Mouse (Mus musculus) regulatory T cell (primary cell): ENCODE measurements around the gene Zfp609.
"Not testable (repeated sequence)": the region's sequence is repeated elsewhere in the genome, so short reads cannot be mapped to it uniquely, and the experiment has no call there.

Experiments
- in situ Hi-C: fragments of 300-600 bp; cut with MboI, MseI; formaldehyde crosslinking; loops from one replicate; pipeline ENCODE4 v1.15.1; 2025; ENCODE audit warnings: high pct_unique_total_duplicates

The Zfp609 gene

GRCm38 (mm10) chr9:65724471-65725290 is 102.7 kb downstream of the Zfp609 start:
- in situ Hi-C loops = no loop called here

- in situ Hi-C loops = no loop called here
Measured at GRCm38 (mm10) chr9:65721161-65721566, 106.2 kb downstream of the Zfp609 start.

- in situ Hi-C loops = no loop called here
Measured at GRCm38 (mm10) chr9:65718195-65718594, 109.2 kb downstream of the Zfp609 start.

DNA sequence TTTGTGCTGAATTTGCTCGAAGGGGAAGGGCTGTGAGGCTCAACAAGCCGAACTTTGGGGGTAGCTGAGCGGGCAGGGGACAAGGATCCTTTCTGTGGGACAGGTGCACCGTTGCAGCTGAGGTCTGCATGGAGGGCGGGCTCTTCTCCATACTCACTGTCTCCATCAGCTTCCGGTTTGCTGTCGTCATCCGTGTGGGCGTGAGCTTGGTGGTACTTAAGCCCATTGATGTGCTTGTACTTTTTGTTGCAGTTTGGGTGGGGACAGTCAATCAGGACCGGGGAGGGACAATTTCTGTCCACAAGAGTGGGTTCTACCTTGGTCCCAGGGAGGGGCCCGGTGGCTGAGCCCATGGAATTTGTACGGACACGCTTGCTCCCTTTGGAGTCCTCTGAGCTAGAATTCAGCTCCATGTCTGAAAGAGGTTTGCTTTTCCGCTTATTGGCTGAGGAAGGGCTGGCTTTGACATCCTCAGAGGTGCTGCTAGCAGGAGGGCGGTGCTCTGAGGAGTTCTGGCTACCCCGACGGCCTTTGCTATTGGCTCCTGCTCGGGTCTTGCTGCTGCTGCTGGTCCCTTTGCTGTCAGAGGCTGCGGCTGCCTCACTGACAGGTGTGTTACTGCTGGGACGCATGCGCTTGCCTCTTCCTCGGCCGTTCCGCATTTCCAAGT is 123.3 kb downstream of the Zfp609 start:
- in situ Hi-C loops = no loop called here

DNA sequence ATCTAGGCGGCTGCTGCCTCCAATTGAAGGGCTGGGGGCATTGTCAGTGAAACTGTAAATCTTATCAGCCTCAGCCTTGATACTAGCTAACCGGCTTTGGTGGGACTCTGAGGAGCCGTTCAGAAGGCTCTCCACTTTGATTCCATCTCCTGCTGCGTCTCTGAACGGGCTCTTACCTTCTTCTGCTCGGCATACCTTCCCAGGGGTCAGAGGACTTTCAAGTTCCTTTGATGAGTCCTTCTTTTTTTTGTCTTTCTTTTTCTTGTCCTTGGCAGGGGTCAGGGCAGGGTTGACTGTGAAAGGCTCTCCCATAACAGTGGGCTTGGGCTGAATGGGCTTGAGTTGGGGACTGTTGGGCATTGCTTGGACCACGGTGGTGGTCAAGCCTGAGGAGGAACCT is 124.1 kb downstream of the Zfp609 start:
- in situ Hi-C loops = no loop called here

DNA sequence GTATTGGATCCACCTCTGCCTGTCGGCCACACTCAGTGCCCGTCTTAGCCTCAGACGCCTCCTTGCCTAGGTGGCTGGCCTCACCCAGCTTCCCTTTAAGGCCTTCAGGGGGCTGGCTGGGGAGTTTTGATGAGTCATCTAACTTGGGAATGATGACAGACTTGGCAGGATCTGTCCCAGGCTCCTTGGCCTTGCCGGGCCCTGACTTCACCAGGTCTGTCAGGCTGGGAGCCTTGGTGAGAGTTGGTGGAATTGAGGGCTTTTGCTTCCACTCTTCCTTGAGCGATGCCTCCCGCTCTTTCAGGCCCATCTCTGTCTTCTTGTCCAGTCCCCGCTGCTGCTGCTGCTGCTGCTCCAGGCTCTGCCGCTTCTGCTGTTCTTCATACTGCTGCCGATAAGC is 125.1 kb downstream of the Zfp609 start:
- in situ Hi-C loops = no loop called here

- in situ Hi-C loops = no loop called here
Measured at GRCm38 (mm10) chr9:65700504-65700903, 126.9 kb downstream of the Zfp609 start.

GRCm38 (mm10) chr9:65697992-65698391 is 129.4 kb downstream of the Zfp609 start:
- in situ Hi-C loops = no loop called here

- in situ Hi-C loops = no loop called here
Measured at GRCm38 (mm10) chr9:65697356-65697755, 130.0 kb downstream of the Zfp609 start.

DNA sequence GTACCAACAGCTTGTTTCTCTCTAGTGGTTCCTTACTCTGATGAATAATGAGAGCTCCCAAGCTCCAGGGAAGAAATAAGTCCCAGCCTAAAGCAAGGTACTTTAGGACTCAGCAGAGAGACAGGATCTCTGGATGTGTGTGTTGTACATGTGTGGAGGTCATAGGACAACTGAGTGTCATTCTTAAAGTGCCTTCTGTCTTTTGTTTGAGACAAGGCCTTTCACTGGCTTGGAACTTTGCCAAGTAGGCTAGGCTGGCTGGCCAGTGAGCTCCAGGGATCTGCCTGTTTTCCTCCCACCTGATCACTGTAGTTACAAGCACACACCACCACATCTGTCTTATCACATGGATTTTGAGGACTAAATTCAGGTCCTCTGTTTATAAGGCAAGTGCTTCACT is 131.0 kb downstream of the Zfp609 start:
- in situ Hi-C loops = no loop called here

DNA sequence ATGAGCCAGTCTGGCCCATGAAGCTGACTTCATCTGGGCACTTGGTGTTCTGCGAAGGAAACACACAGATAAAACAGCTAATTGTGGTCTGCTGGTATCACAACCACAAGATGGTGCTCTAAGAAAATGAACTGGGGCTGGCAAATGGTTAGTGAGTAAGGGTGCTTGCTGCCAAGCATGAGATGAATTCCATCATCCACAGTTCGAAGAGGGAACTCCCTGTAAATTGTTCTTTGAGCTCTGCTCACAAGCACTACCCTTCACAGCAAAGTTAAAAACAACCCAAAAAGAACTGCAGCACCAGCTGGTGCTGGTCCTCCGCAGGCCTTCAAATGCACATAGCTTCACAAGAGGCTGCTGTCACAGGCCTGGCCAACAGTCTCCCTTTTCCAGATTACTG is 131.7 kb downstream of the Zfp609 start:
- in situ Hi-C loops = no loop called here

DNA sequence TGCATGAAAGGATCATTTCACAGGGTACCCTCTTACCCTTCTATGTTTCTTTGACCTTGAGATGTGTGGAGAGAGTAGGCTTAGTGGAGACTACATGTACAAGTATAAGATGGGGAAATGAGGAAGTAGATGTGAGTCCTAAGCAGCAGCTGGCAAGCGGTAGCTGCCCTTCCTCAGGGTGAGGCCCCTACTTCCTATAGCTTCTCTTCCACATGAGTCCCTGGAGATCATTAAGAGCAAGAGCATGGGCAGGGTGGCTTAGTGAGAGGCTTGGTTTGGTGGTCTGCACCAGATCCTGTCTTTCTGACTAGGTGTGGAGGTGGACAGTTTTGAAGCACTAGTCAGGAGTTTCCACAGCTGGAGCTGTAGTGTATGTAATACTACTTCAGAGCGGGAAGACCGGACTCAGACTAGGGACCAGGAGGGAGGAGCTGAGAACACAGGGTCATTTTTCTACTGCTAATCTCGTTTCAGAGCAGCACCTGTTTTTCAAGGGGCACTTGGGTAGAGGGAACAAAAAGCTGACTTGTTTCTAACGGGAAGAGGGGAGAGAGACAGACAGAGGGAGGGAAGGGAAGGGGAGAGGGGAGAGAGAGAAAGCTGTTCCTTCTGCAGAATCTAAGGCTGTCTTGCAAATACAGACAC is 134.3 kb downstream of the Zfp609 start:
- in situ Hi-C loops = no loop called here

DNA sequence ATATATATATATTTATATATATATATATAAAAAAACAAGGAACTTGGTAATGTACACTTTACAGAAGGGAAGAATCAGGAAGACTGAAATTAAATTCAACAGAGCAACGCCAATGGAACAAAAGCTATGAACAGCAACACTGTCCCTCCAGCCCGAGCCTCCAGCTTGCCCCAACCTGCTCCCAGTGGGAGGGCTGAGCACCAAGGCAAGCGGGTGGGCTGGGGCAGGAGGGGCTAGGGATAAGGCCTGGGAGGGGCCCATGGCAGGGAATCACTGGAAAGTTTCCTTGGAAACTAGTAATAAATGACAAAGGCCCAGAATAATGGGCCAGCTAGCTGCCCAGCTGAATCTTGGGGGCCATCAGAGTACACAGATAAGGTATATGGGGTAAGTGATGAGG is 134.9 kb downstream of the Zfp609 start:
- in situ Hi-C loops = no loop called here

- in situ Hi-C loops = not testable (repeated sequence)
Measured at GRCm38 (mm10) chr9:65689869-65690268, 137.5 kb downstream of the Zfp609 start.

GRCm38 (mm10) chr9:65684704-65685103 is 142.7 kb downstream of the Zfp609 start:
- in situ Hi-C loops = no loop called here

GRCm38 (mm10) chr9:65682994-65683393 is 144.4 kb downstream of the Zfp609 start:
- in situ Hi-C loops = no loop called here

- in situ Hi-C loops = no loop called here
Measured at GRCm38 (mm10) chr9:65682183-65682582, 145.2 kb downstream of the Zfp609 start.

DNA sequence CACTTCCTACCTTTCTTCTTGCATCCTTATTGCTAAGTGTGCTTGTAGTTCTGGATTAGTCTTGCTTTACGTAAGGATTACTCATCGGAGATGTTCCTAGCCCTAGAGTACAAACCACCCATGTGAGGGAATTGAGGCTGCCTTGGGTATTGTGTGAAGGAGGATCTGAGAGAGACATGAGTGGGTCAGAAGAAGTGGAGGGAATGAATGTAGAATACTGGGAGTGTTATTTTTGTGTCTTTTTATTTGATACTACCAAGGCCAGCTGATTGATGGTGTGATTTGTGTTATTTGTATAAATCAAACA is 145.8 kb downstream of the Zfp609 start:
- in situ Hi-C loops = no loop called here

DNA sequence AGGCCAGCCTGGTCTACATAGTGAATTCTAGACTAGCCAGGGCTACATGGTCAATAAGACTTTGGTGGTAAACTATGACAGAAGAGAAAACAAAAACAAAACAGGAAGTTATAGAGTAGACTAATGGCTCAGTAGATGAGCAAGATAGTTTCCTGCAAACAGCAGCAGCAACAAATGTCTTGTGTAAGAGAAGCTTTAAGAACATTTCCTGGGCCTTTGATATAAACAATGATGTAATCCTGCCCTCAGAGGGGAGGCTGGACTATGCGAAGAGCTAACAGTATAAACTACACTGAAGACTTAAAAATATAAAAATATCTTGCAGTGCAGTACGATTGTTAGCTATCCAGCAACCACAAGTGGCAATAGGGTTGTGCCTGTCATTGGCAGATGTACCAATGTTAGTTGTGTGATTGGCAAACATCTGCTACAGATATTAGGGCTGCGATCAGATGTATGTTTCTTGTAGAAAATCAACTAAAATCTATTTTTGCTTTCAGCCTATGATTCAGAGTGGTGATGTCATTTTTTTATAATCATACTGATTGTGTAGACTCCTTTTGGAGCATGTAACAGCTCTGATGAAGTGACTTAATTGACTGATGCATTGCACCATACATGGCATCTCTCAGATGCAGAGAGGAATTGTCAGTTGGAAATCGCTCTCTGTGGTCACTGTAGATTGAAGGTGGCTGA is 146.3 kb downstream of the Zfp609 start:
- in situ Hi-C loops = no loop called here

- in situ Hi-C loops = no loop called here
Measured at GRCm38 (mm10) chr9:65679181-65679761, 148.1 kb downstream of the Zfp609 start.

- in situ Hi-C loops = no loop called here
Measured at GRCm38 (mm10) chr9:65677119-65677462, 150.3 kb downstream of the Zfp609 start.
